ENCODE assay signal across 8 mouse cellular contexts in the genomic region with DNA sequence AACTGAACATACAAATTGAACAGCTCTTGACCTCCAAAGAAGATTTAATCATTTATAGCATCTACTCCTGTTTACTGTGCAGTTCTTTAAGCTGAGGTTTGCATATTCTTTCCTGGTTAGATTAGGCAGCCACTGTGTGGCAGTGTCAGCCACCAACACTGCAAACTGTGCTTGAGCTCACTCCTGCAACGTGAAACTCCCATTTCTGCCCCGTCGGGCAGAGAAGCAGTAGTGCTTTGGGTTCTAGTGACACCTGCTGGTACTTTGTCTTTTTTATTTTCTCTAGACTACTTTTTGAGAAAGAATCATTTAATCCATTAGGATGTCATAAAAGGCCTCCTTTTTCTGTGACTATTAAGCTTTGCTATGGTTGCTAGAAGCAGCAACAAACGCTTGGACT.
A peak's percentile ranks its signal among the peaks of the same experiment; 100 is the strongest.
DNase-seq lines count a peak whose midpoint lies in the region; ATAC-seq and TF ChIP-seq lines count a peak whose summit lies in the region.
"Had no signal": no experiment of that assay in that cellular context is flagged by ENCODE, and none has a peak within 500 bp of the region (broad histone marks: within the 10 kb centered on the region; RNA-seq: fewer than 3 reads in every experiment).

No protein-coding gene starts in this region.

- no peaks in the 10 kb centered on the region for H3K27me3 ChIP-seq in kidney, embryonic 15.5 days
- no peaks in the 10 kb centered on the region for H3K27me3 ChIP-seq in liver, postnatal 0 days (ENCODE audit: insufficient read depth, low read length)
- H3K27me3 ChIP-seq: heart, embryonic 13.5 days had no signal

- no peak overlapping the region for H3K27ac ChIP-seq in kidney, embryonic 15.5 days
- H3K27ac ChIP-seq in liver, postnatal 0 days (ENCODE audit: low read depth), result no peak overlapping the region
- H3K27ac ChIP-seq: heart, embryonic 13.5 days had no signal

- no peaks in the 10 kb centered on the region for H3K4me1 ChIP-seq in kidney, embryonic 15.5 days
- H3K4me1 ChIP-seq in liver, postnatal 0 days (ENCODE audit: insufficient read depth), result peaks cover 11% of the 10 kb centered on the region

- H3K9ac ChIP-seq in kidney, embryonic 15.5 days, result no peak overlapping the region
- no peak overlapping the region for H3K9ac ChIP-seq in liver, postnatal 0 days (replicated peaks)
- H3K9ac ChIP-seq: heart, embryonic 13.5 days had no signal

- peak; percentile 76 for TF ChIP-seq CTCF in liver, postnatal 0 days (IDR thresholded peaks at IDR 0.05; ENCODE audit: low read depth)

- ATAC-seq in cerebellum, adult (ENCODE audit: insufficient number of reproducible peaks, low FRiP score, low TSS enrichment), result peak; percentile 93
- peak; percentile 86 for ATAC-seq in kidney, embryonic 15.5 days (replicated peaks; ENCODE audit: low FRiP score)
- peak; percentile 26; the same call in 1 of the 2 replicates for ATAC-seq in liver, postnatal 0 days

- no peak for TF ChIP-seq EP300 in liver, postnatal 0 days (IDR thresholded peaks at IDR 0.05; ENCODE audit: low read depth)

- H3K4me2 ChIP-seq in kidney, embryonic 15.5 days, result no peak overlapping the region
- H3K4me2 ChIP-seq in liver, postnatal 0 days (ENCODE audit: low read depth, low read length), result no peak overlapping the region
- H3K4me2 ChIP-seq: heart, embryonic 13.5 days had no signal

- no peaks in the 10 kb centered on the region for H3K9me3 ChIP-seq in kidney, embryonic 15.5 days (replicated peaks)
- H3K9me3 ChIP-seq in liver, postnatal 0 days (ENCODE audit: low read length), result no peaks in the 10 kb centered on the region
- H3K9me3 ChIP-seq: heart, embryonic 13.5 days had no signal

- H3K36me3 ChIP-seq in kidney, embryonic 15.5 days, result peaks cover 15% of the 10 kb centered on the region; the same call in 1 of the 2 replicates
- peaks cover 2% of the 10 kb centered on the region; the same call in 1 of the 2 replicates for H3K36me3 ChIP-seq in liver, postnatal 0 days (replicated peaks; ENCODE audit: insufficient read depth, low read length)

- 22% methylated on average over 4 of the region's 4 CpGs for WGBS in kidney, embryonic 15.5 days
- WGBS in liver, postnatal 0 days (ENCODE audit: insufficient replicate concordance), result 28% methylated on average over 4 of the region's 4 CpGs

- DNase-seq in thymus, postnatal 4 days, result peak; percentile 27
- DNase-seq in thymus, postnatal 25 days, result no peak
- DNase-seq in frontal cortex, postnatal 10 days (ENCODE audit: low spot score in 2 of 2), result peak; percentile 29 to 44
- DNase-seq in liver, postnatal 0 days, result no peak
- peak; percentile 62 for DNase-seq in right cerebral cortex, adult 18-20 months

- H3K4me3 ChIP-seq in kidney, embryonic 15.5 days (replicated peaks), result no peak overlapping the region
- no peak overlapping the region for H3K4me3 ChIP-seq in liver, postnatal 0 days (ENCODE audit: low read depth, low read length)
- H3K4me3 ChIP-seq: heart, embryonic 13.5 days had no signal

Comparison
In these comparisons a context has a peak if more than half of its experiments do, and no peak if none do; other contexts are left out.
1. DNase-seq: peak in thymus, postnatal 4 days (single experiment), frontal cortex, postnatal 10 days (2 of 2) and right cerebral cortex, adult 18-20 months (single experiment); none in thymus, postnatal 25 days (single experiment) and liver, postnatal 0 days (single experiment).
2. ATAC-seq: peak in every context shown above with its lines; median percentile 93 in cerebellum, adult; 86 in kidney, embryonic 15.5 days; 26 in liver, postnatal 0 days.